14 mouse cellular contexts compared by ENCODE assay signal in the genomic region with DNA sequence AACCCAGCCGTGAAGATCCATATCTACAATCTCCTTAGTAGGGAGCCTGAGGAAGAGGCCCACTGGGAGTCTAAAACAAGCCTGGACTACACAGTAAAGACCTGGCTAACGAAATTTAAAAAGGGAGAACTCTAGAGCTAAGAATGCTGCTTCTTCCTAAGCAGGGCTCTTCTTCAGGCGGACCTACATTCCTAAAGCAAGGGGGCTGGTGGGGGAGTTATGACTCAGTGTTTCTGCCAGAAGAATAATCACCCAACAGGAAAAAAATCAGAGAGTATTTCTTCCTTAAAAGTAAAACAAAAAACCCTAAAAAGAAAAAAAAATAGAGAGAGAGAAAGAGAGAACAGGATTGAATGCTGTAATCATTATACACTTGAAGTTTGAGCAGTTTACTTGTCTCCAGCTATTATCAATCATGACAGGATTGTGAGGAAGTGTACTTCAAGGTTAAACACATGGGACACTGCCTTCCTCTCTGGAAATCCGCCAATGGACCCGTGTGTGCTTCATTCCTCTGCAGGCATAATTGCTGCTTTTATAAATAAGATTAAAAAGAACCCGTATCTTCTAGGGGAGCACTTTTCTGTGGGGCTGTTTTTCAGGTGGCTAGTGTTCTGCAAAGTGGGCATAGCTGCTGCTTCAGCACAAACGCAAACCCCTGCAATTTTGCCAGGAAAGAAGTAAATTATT.
A peak's percentile ranks its signal among the peaks of the same experiment; 100 is the strongest.
DNase-seq lines count a peak whose midpoint lies in the region; ATAC-seq and TF ChIP-seq lines count a peak whose summit lies in the region.
"Had no signal": no experiment of that assay in that cellular context is flagged by ENCODE, and none has a peak within 500 bp of the region (broad histone marks: within the 10 kb centered on the region; RNA-seq: fewer than 3 reads in every experiment).

No protein-coding gene starts in this region.

- no peak for TF ChIP-seq CTCF in lung, postnatal 0 days (IDR thresholded peaks at IDR 0.05)
- TF ChIP-seq CTCF in embryonic fibroblast, embryonic 13.5 days (IDR thresholded peaks at IDR 0.05; ENCODE audit: borderline replicate concordance, insufficient read depth, low read length): no peak

- no peaks in the 10 kb centered on the region for H3K27me3 ChIP-seq in embryonic facial prominence, embryonic 11.5 days (ENCODE audit: control insufficient read depth, insufficient read depth, low read length)
- no peaks in the 10 kb centered on the region for H3K27me3 ChIP-seq in embryonic facial prominence, embryonic 10.5 days (replicated peaks; ENCODE audit: low read depth, poor library complexity, severe bottlenecking)
- no peaks in the 10 kb centered on the region for H3K27me3 ChIP-seq in lung, postnatal 0 days (replicated peaks; ENCODE audit: insufficient read depth, low read length)
- H3K27me3 ChIP-seq: hindbrain, embryonic 15.5 days; midbrain, embryonic 13.5 days; Patski had no signal

- H3K4me2 ChIP-seq in embryonic facial prominence, embryonic 11.5 days (ENCODE audit: low read depth, low read length): no peak overlapping the region
- no peak overlapping the region for H3K4me2 ChIP-seq in lung, postnatal 0 days (replicated peaks; ENCODE audit: low read depth, low read length)
- H3K4me2 ChIP-seq: hindbrain, embryonic 15.5 days; midbrain, embryonic 13.5 days had no signal

- H3K36me3 ChIP-seq in embryonic facial prominence, embryonic 11.5 days (replicated peaks; ENCODE audit: control insufficient read depth, insufficient read depth, low read depth, low read length): no peaks in the 10 kb centered on the region
- H3K36me3 ChIP-seq in embryonic facial prominence, embryonic 10.5 days (replicated peaks): no peaks in the 10 kb centered on the region
- H3K36me3 ChIP-seq in lung, postnatal 0 days (ENCODE audit: insufficient read depth, low read length): no peaks in the 10 kb centered on the region
- H3K36me3 ChIP-seq: hindbrain, embryonic 15.5 days; midbrain, embryonic 13.5 days had no signal

- no peak for TF ChIP-seq EP300 in lung, postnatal 0 days (IDR thresholded peaks at IDR 0.05)

- WGBS in embryonic facial prominence, embryonic 11.5 days: 35% methylated on average over 7 of the region's 7 CpGs
- 56% methylated on average over 7 of the region's 7 CpGs for WGBS in embryonic facial prominence, embryonic 10.5 days
- 29% methylated on average over 7 of the region's 7 CpGs for WGBS in lung, postnatal 0 days

- no peak overlapping the region for H3K9ac ChIP-seq in embryonic facial prominence, embryonic 11.5 days (replicated peaks; ENCODE audit: low read length)
- no peak overlapping the region for H3K9ac ChIP-seq in lung, postnatal 0 days (replicated peaks; ENCODE audit: low read depth)
- H3K9ac ChIP-seq: hindbrain, embryonic 15.5 days; midbrain, embryonic 13.5 days had no signal

- H3K9me3 ChIP-seq in embryonic facial prominence, embryonic 11.5 days (replicated peaks; ENCODE audit: control insufficient read depth, low read length): no peaks in the 10 kb centered on the region
- H3K9me3 ChIP-seq in embryonic facial prominence, embryonic 10.5 days: no peaks in the 10 kb centered on the region
- H3K9me3 ChIP-seq in lung, postnatal 0 days (ENCODE audit: low read length): no peaks in the 10 kb centered on the region
- H3K9me3 ChIP-seq: hindbrain, embryonic 15.5 days; midbrain, embryonic 13.5 days had no signal

- intact Hi-C loops in heart, postnatal 36 days (cut with DNase I): no loop called here

- H3K27ac ChIP-seq in embryonic facial prominence, embryonic 11.5 days (replicated peaks; ENCODE audit: low read depth, low read length): no peak overlapping the region
- no peak overlapping the region for H3K27ac ChIP-seq in embryonic facial prominence, embryonic 10.5 days (replicated peaks)
- no peak overlapping the region for H3K27ac ChIP-seq in lung, postnatal 0 days (ENCODE audit: low read length)
- H3K27ac ChIP-seq in embryonic fibroblast, embryonic 13.5 days (ENCODE audit: insufficient read depth, low read length): peak overlapping the region; percentile 88
- H3K27ac ChIP-seq: hindbrain, embryonic 15.5 days; macrophage; midbrain, embryonic 13.5 days had no signal

- DNase-seq in embryonic facial prominence, embryonic 11.5 days (ENCODE audit: low spot score): peak; percentile 22
- DNase-seq in embryonic facial prominence, embryonic 10.5 days (ENCODE audit: low spot score): no peak
- DNase-seq in lung, postnatal 0 days (ENCODE audit: low spot score): peak; percentile 6
- DNase-seq in lung, postnatal 10 days: no peak
- DNase-seq in kidney, postnatal 36 days: peak; percentile 11 to 16
- DNase-seq in heart, postnatal 36 days: no peak
- DNase-seq in urinary bladder, postnatal 36 days (ENCODE audit: low spot score in 2 of 2): no peak
- DNase-seq: gastrocnemius, postnatal 14 days; thymus, postnatal 4 days had no signal

- no peak for TF ChIP-seq POLR2A in embryonic fibroblast, embryonic 13.5 days (IDR thresholded peaks at IDR 0.05; ENCODE audit: low read depth, low read length)

- ATAC-seq in embryonic facial prominence, embryonic 11.5 days (replicated peaks; ENCODE audit: insufficient number of reproducible peaks, low FRiP score, low TSS enrichment, low read depth): no peak
- ATAC-seq in lung, postnatal 0 days: no peak
- ATAC-seq: midbrain, embryonic 13.5 days; Patski had no signal

- H3K4me1 ChIP-seq in embryonic facial prominence, embryonic 11.5 days (ENCODE audit: control insufficient read depth, insufficient read depth, low read length): no peaks in the 10 kb centered on the region
- peaks cover 10% of the 10 kb centered on the region; the same call in 1 of the 2 replicates for H3K4me1 ChIP-seq in embryonic facial prominence, embryonic 10.5 days
- no peaks in the 10 kb centered on the region for H3K4me1 ChIP-seq in lung, postnatal 0 days (ENCODE audit: insufficient read depth, low read depth, low read length)
- H3K4me1 ChIP-seq in embryonic fibroblast, embryonic 13.5 days (ENCODE audit: control insufficient read depth, insufficient read depth, low read length): no peaks in the 10 kb centered on the region; the same call in 1 of the 2 replicates
- H3K4me1 ChIP-seq: hindbrain, embryonic 15.5 days; midbrain, embryonic 13.5 days had no signal

- no peak overlapping the region for H3K4me3 ChIP-seq in embryonic facial prominence, embryonic 11.5 days (ENCODE audit: low read depth, low read length)
- H3K4me3 ChIP-seq in embryonic facial prominence, embryonic 10.5 days: no peak overlapping the region
- no peak overlapping the region for H3K4me3 ChIP-seq in lung, postnatal 0 days (ENCODE audit: low read depth, low read length)
- H3K4me3 ChIP-seq in embryonic fibroblast, embryonic 13.5 days (ENCODE audit: insufficient read depth, low read length): no peak overlapping the region
- H3K4me3 ChIP-seq: hindbrain, embryonic 15.5 days; midbrain, embryonic 13.5 days had no signal

Comparison
In these comparisons a context has a peak if more than half of its experiments do, and no peak if none do; other contexts are left out.
1. DNase-seq: peak in embryonic facial prominence, embryonic 11.5 days (single experiment), lung, postnatal 0 days (single experiment) and kidney, postnatal 36 days (2 of 2); none in embryonic facial prominence, embryonic 10.5 days (single experiment), lung, postnatal 10 days (single experiment), heart, postnatal 36 days (0 of 2) and urinary bladder, postnatal 36 days (0 of 2).